25 mouse cellular contexts compared by ENCODE assay signal in the genomic region with DNA sequence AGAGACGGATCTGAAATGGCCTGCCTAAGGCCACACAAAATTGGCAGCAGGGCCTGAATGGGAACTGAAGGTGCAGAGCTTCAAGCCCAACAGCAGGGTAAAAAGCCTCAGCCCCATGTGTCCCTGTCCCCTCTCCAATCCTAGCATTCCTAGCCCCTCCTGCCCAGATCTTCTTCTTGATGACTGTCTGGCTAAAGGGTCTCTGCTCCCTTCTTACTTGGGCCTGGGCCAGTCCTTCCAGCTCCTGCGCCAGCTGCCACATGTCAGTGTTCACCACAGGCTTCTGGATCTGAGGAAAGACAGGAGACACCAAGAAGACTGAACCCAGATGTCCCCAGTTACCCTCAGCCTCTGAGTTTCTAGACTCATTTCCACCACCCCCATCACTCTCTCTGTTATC. TPM values are rescaled to one million over a fixed set of nuclear protein-coding genes. Genes with fewer than 3 reads are reported as not detected.
"Had no signal": no experiment of that assay in that cellular context is flagged by ENCODE, and none has a peak within 500 bp of the region (broad histone marks: within the 10 kb centered on the region; RNA-seq: fewer than 3 reads in every experiment).

No protein-coding gene starts in this region.

- H3K9me3 ChIP-seq: limb, embryonic 12.5 days; limb, embryonic 15.5 days; neural tube, embryonic 13.5 days; stomach, embryonic 15.5 days had no signal

- ATAC-seq: intestine, postnatal 0 days; liver, postnatal 0 days had no signal

- H3K4me3 ChIP-seq: layer of hippocampus, adult 2 months; left cerebral cortex, adult 2 months; limb, embryonic 12.5 days; limb, embryonic 15.5 days; myocyte; neural tube, embryonic 13.5 days; stomach, embryonic 15.5 days had no signal

- H3K36me3 ChIP-seq: limb, embryonic 12.5 days; limb, embryonic 15.5 days; neural tube, embryonic 13.5 days; stomach, embryonic 15.5 days had no signal

- DNase-seq: kidney, adult 2 months; kidney, postnatal 25 days; layer of hippocampus, adult 9-11 months; liver, postnatal 0 days; midbrain, embryonic 14.5 days; retina, postnatal 1 day; right cerebral cortex, postnatal 25 days; spleen, adult 18-20 months; thymus, postnatal 25 days had no signal

- H3K4me1 ChIP-seq: limb, embryonic 12.5 days; limb, embryonic 15.5 days; neural tube, embryonic 13.5 days; stomach, embryonic 15.5 days had no signal

- H3K27ac ChIP-seq: kidney, postnatal 0 days; layer of hippocampus, adult 2 months; left cerebral cortex, adult 2 months; limb, embryonic 12.5 days; limb, embryonic 15.5 days; liver, embryonic 14.5 days; neural tube, embryonic 13.5 days; stomach, embryonic 15.5 days had no signal

- H3K27me3 ChIP-seq: limb, embryonic 15.5 days had no signal

- H3K9ac ChIP-seq: limb, embryonic 12.5 days; limb, embryonic 15.5 days; liver, embryonic 14.5 days; liver, postnatal 0 days; neural tube, embryonic 13.5 days; stomach, embryonic 15.5 days had no signal

- H3K4me2 ChIP-seq: limb, embryonic 12.5 days; limb, embryonic 15.5 days; liver, embryonic 11.5 days; midbrain, embryonic 11.5 days; neural tube, embryonic 13.5 days; stomach, embryonic 15.5 days had no signal

RNA-seq across cellular contexts. Expression of a gene that starts 9.7 kb away (rescaled TPM):
- total RNA-seq: megakaryocyte progenitor cell, adult 5-6 weeks; megakaryocyte-erythroid progenitor cell, adult 5-6 weeks; monocyte, adult 5-6 weeks; neutrophil, adult 5-6 weeks had no signal
- polyA plus RNA-seq: liver, embryonic 14.5 days; liver, postnatal 0 days; midbrain, embryonic 11.5 days; midbrain, embryonic 14.5 days; myocyte; neural tube, embryonic 13.5 days had no signal

RNA-seq across cellular contexts. Expression of a gene that starts 9.7 kb away (rescaled TPM):
- total RNA-seq: megakaryocyte-erythroid progenitor cell, adult 5-6 weeks; neutrophil, adult 5-6 weeks had no signal
